Mouse (Mus musculus) spleen, embryonic (tissue): ENCODE measurements around the gene Irgm1.

Source experiments
- CTCF ChIA-PET: fragments of 350-600 bp; sonication (Branson Sonifier 250); formaldehyde crosslinking; loops from one replicate; lab custom pipeline; 2022; lab: Charles Lee

The Irgm1 gene

DNA sequence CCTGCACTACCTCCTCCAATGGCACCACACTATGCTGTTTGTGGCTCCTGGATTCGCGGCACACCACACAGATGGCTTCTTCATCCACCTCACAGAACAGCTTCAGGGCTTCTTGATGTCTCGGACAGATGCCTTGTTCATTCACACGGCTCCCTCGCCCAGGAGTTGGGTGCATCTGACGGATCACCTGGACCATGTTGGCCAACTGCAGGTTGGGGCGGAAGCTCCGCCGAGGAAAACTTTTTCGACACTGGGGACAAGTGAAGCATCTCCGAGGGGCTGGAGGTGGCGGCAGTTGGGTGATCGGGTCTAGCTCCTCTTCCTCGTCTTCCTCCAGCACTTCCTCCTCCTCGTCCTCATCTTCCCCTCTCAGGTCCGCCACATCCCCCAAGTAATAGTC, 55.6 kb downstream of the Irgm1 start:
- CTCF ChIA-PET, result interaction anchor here (0.6 kb wide), 1 partner anchor 112 kb away, joined by 4 read pairs; no protein-coding TSS in a partner anchor

DNA sequence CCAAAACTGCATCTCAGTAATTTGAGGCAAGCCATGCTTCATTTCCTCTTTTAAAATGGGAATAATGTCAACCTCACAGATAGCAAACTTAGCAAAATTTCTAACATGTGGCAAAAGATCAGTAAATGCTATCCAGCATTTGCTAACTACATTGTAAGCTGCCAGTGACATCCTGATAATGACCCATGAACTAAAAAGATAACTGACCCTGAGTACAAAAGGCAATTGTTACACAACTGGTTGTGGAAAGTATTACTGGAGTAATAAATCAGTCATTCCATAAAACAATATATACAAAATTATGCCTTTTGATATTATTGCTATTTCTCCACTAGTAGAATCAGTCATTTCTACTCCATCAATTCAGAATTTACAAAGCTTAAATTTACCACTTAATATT, 57.7 kb downstream of the Irgm1 start:
- CTCF ChIA-PET, result interaction anchor here (0.6 to 0.7 kb wide), 2 partner anchors 19 to 38 kb away, joined by 4 to 5 read pairs; no protein-coding TSS in a partner anchor
